Mouse (Mus musculus) fat pad, adult 2 months (tissue): ENCODE data around the gene Kalrn.

Experiments used
- DNase-seq: peaks from one replicate; pipeline ENCODE4 v3.0.0-alpha.2; 2011; ENCODE audit warnings: low read depth, low spot score; ENCODE audit errors: extremely low read depth

The Kalrn gene

DNA sequence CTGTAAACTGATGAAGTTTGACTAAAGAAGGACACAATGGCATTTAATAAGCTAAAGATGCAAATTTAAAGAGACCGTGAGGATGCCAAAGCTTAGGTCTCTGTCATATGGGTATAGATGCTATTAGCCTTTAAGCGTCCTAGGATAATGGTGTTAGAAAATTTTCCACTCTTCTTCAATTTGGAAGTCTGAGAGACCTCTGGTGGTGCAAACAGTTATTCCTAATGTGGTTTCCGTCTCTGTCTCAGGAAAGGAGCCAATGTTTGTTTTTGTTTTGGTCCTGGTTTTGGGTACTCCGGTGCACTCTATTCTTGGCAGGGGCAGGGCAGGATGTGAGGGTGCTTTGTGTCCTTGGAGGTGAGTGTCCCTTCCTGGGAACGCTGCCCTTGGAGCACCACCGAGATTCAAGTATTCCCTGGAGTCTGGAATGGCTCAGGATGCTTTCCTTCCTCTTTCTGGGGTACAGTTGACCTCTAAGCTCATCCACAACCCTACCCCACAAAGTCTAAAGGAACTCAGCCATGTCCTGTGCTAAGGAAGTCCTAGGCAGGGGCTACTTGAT lies 646.0 kb downstream of the Kalrn start:
- no peak for DNase-seq

DNA sequence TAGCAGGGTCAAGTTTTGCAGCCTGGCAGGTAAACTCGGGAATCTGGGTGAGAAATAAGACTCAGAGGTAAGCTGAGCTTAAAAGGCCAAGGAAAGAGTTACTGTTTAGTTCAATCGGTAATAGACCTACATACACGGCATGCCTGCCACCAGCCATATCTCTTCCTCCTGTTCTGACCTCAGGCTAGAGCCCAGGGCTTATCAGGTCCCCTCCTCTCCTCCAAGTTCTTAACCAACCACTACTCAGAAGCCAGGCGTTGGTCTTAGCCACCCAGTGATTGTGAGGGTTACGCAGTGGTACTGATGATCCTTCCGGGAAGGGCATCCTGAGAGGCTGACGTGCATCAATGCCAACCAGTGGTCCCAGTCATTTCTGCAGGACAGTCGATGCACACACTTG lies 649.6 kb downstream of the Kalrn start:
- DNase-seq = no peak

DNA sequence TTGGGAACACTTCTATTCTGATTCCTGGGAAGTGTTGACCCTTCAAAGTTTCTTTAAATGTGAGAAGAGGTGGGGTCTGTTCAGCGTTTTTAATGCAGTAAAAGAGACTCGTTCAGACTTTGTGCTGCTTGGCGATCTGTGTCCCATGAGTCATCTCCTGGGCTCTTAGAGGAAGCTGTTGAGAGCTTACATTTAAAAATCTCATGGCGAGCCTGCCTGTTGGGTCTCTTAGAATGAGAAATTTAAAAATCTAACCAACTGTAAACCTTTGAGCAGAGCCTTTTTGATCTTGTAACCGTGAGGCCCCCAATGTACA lies 650.4 kb downstream of the Kalrn start:
- no peak for DNase-seq

DNA sequence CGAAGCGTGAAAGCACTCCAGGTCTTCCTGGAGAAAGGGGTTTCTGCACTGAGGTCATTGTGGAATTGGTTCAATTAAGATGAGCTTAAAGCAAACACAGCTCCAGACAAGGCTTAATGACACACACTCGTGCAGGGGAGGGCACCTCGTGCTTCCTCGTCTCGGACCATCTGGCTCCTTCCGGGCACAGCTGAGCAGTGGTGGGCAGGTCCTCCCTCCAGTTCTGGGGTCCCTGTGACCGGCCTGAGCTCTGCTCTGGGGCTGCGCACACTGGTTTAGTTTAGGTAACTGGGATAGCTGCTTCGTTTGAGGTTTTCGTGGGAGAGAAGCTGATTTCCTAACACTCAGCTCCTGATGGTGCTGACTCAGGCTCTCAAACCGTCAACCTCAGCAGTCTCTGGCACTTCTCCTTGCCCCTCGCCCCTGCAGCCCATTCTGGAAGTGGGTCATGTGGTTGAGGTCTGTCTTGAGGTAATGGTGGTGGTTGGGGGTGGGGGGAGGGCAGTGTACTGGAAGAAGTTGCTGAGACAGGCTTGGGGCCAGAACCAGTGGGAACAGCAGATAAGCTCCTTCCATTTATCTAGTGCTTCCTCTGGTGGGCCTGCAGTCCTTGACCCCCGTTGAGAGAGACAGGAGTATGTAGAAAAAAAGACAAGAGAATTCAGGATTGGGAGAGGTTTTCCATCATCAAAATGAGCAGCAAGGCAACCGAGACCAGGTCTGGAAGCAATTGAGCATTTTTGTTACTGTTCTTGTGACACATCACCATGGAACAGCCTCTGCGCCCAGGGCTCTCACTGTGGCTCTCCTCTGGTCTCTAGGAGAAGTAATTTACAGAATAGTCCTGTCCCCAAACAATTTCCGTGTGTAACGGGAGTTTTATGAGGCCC lies 651.0 kb downstream of the Kalrn start:
- no peak for DNase-seq

DNA sequence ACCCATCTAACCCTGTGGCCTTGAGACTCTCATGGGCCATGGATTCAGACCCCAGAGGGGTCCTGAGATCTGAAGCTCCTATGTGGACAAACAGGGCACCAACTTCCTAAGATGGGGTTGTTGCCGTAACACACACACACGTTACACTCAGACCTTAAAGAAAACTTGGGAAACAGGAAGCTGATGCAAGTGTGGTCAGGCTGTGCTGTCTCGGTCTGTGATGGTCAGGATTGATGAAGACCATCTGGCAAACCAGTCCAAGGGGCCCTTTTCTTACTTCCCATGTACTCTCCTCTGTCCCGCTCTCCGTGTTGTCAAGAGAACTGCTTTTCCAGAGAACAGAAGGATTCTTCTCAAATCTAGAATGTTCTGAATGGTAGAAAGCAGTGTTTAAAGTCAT lies 651.8 kb downstream of the Kalrn start:
- DNase-seq = no peak
